Comparison of ENCODE assay signal across 38 mouse cellular contexts in the genomic region with DNA sequence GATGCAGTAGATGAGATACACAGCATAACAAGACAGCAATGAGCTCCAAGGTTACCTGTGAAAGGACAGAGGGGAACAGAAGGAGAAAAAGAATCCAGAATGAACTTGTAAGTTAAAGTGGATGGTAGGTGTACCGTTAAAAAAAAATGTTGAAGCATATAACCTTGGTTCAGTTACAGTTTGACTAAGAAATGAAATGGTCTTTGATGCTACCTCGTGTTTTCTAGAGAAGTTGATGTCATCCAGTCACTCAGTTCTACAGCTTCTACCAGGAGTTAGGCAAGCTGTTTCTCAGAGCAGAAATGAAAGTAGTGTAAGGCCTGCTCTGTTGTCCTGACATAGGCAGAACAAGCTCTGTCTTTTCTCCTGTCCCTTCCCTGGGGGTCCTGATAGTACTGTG. TPM values are rescaled to one million over a fixed set of nuclear protein-coding genes. Genes with fewer than 3 reads are reported as not detected.
"Had no signal": no experiment of that assay in that cellular context is flagged by ENCODE, and none has a peak within 500 bp of the region (broad histone marks: within the 10 kb centered on the region; RNA-seq: fewer than 3 reads in every experiment).

No protein-coding gene starts in this region.

- H3K9me3 ChIP-seq: embryonic facial prominence, embryonic 10.5 days; embryonic facial prominence, embryonic 12.5 days; embryonic facial prominence, embryonic 13.5 days; embryonic facial prominence, embryonic 15.5 days; forebrain, embryonic 10.5 days; forebrain, embryonic 12.5 days; forebrain, embryonic 13.5 days; forebrain, embryonic 15.5 days had no signal

- H3K27me3 ChIP-seq: embryonic facial prominence, embryonic 12.5 days; embryonic facial prominence, embryonic 13.5 days; embryonic facial prominence, embryonic 15.5 days; forebrain, embryonic 12.5 days; forebrain, embryonic 13.5 days; forebrain, embryonic 15.5 days had no signal

- ATAC-seq: forebrain, embryonic 13.5 days; forebrain, embryonic 14.5 days; forebrain, embryonic 15.5 days; forebrain, embryonic 16.5 days; forebrain, postnatal 0 days had no signal

- DNase-seq: cerebellum, adult 8-10 months; cerebellum, adult 9-10 months; cerebellum, adult 9-11 months; cerebellum, postnatal 10 days; cerebellum, postnatal 14 days; cerebellum, postnatal 25 days; cerebellum, postnatal 36 days; embryo, embryonic 11 days; forebrain, postnatal 0 days; gastrocnemius, adult 2 months; gastrocnemius, postnatal 10 days; gastrocnemius, postnatal 14 days; gastrocnemius, postnatal 25 days; gastrocnemius, postnatal 36 days; heart, adult 11 months; heart, adult 18-20 months; heart, adult 2 months had no signal

- H3K4me2 ChIP-seq: embryonic facial prominence, embryonic 12.5 days; embryonic facial prominence, embryonic 13.5 days; embryonic facial prominence, embryonic 15.5 days; forebrain, embryonic 12.5 days; forebrain, embryonic 13.5 days; forebrain, embryonic 15.5 days had no signal

- H3K4me3 ChIP-seq: embryonic facial prominence, embryonic 10.5 days; embryonic facial prominence, embryonic 12.5 days; embryonic facial prominence, embryonic 13.5 days; embryonic facial prominence, embryonic 15.5 days; erythroblast, embryonic 14.5 days; forebrain, embryonic 10.5 days; forebrain, embryonic 12.5 days; forebrain, embryonic 13.5 days; forebrain, embryonic 15.5 days; gastrocnemius, adult 2 months; heart, adult 2 months had no signal

- H3K9ac ChIP-seq: embryonic facial prominence, embryonic 12.5 days; embryonic facial prominence, embryonic 13.5 days; embryonic facial prominence, embryonic 15.5 days; forebrain, embryonic 12.5 days; forebrain, embryonic 13.5 days; forebrain, embryonic 15.5 days; forebrain, postnatal 0 days had no signal

- H3K4me1 ChIP-seq: embryonic facial prominence, embryonic 10.5 days; embryonic facial prominence, embryonic 12.5 days; embryonic facial prominence, embryonic 13.5 days; embryonic facial prominence, embryonic 15.5 days; forebrain, embryonic 10.5 days; forebrain, embryonic 12.5 days; forebrain, embryonic 13.5 days; forebrain, embryonic 15.5 days had no signal

- H3K27ac ChIP-seq: embryonic facial prominence, embryonic 10.5 days; embryonic facial prominence, embryonic 12.5 days; embryonic facial prominence, embryonic 13.5 days; embryonic facial prominence, embryonic 15.5 days; forebrain, embryonic 10.5 days; forebrain, embryonic 12.5 days; forebrain, embryonic 13.5 days; forebrain, embryonic 15.5 days; gastrocnemius, adult 2 months; heart, adult 2 months had no signal

RNA-seq across cellular contexts. Expression of a gene that starts 46.7 kb away (rescaled TPM):
- total RNA-seq: common myeloid progenitor, adult 5-6 weeks; gastrocnemius, adult 18-20 months; gastrocnemius, adult 2 months; gastrocnemius, adult 8-10 months; gastrocnemius, postnatal 10 days; gastrocnemius, postnatal 14 days; gastrocnemius, postnatal 25 days; gastrocnemius, postnatal 36 days; gastrocnemius, postnatal 4 days; granulocyte monocyte progenitor cell, adult 5-6 weeks; heart, adult 18-20 months; heart, adult 2 months had no signal
- polyA plus RNA-seq: embryonic facial prominence, embryonic 10.5 days; embryonic facial prominence, embryonic 11.5 days; embryonic facial prominence, embryonic 12.5 days; embryonic facial prominence, embryonic 13.5 days; embryonic facial prominence, embryonic 14.5 days; embryonic facial prominence, embryonic 15.5 days; erythroblast, embryonic 14.5 days; forebrain, embryonic 10.5 days; forebrain, embryonic 11.5 days; forebrain, embryonic 12.5 days; forebrain, embryonic 13.5 days; forebrain, embryonic 14.5 days; frontal cortex, adult 2 months; gonadal fat pad, adult 2 months; heart, adult 2 months had no signal

RNA-seq across cellular contexts. Expression of a gene that starts 53.1 kb away (rescaled TPM):
- total RNA-seq: common myeloid progenitor, adult 5-6 weeks; gastrocnemius, adult 18-20 months; gastrocnemius, adult 2 months; gastrocnemius, adult 8-10 months; gastrocnemius, postnatal 14 days; gastrocnemius, postnatal 25 days; gastrocnemius, postnatal 36 days; gastrocnemius, postnatal 4 days; granulocyte monocyte progenitor cell, adult 5-6 weeks had no signal
- polyA plus RNA-seq: embryonic facial prominence, embryonic 10.5 days; embryonic facial prominence, embryonic 11.5 days; embryonic facial prominence, embryonic 12.5 days; embryonic facial prominence, embryonic 13.5 days; embryonic facial prominence, embryonic 14.5 days; embryonic facial prominence, embryonic 15.5 days; erythroblast, embryonic 14.5 days; forebrain, embryonic 10.5 days; forebrain, embryonic 11.5 days; forebrain, embryonic 12.5 days; gonadal fat pad, adult 2 months; heart, adult 2 months had no signal
